Mouse (Mus musculus) G1E (cell line): Measurements from ENCODE around the gene Ralgps1. TPM values are rescaled to one million over a fixed set of nuclear protein-coding genes. Genes with fewer than 3 reads are reported as not detected.

Experiments
- ATAC-seq: 2 replicates; pipeline ENCODE4 v1.8.0; 2016; ENCODE audit warnings: mild to moderate bottlenecking; ENCODE audit not compliant: insufficient number of reproducible peaks, poor library complexity, low FRiP score, severe bottlenecking; ENCODE audit errors: extremely low read depth
- DNase-seq: peaks from one replicate; pipeline ENCODE4 v3.0.0; 2012; ENCODE audit warnings: low spot score
- H3K27me3 ChIP-seq: 2 replicates; pipeline ENCODE4 v1.6.1; 2012; ENCODE audit warnings: mild to moderate bottlenecking, low read length, inconsistent platforms; ENCODE audit not compliant: insufficient read depth
- H3K36me3 ChIP-seq: replicated peaks from 2 replicates; pipeline ENCODE3; 2012; ENCODE audit warnings: mild to moderate bottlenecking, inconsistent platforms
- H3K4me1 ChIP-seq: 2 replicates; pipeline ENCODE4 v1.6.1; 2012; ENCODE audit warnings: low read depth, low read length, inconsistent platforms, mixed read lengths; ENCODE audit not compliant: insufficient read depth
- H3K4me3 ChIP-seq: 2 replicates; pipeline ENCODE4 v1.5.1; 2012; ENCODE audit warnings: low read depth, mild to moderate bottlenecking, inconsistent platforms, low read length, moderate library complexity, mixed read lengths
- H3K9me3 ChIP-seq: replicated peaks from 2 replicates; pipeline ENCODE4 v1.6.1; 2012; ENCODE audit warnings: inconsistent platforms
- CTCF ChIP-seq: IDR thresholded peaks from 2 replicates; pipeline ENCODE4 v1.5.1; 2012; ENCODE audit warnings: low read depth, low read length, inconsistent platforms, mixed read lengths
- GATA1 ChIP-seq: IDR thresholded peaks from 2 replicates; pipeline ENCODE4 v1.6.1; 2012; ENCODE audit warnings: borderline replicate concordance, low read length, inconsistent platforms, mixed read lengths
- GATA2 ChIP-seq: IDR thresholded peaks from 2 replicates; pipeline ENCODE4 v1.6.1; 2012; ENCODE audit warnings: low read depth, low read length, inconsistent platforms, borderline replicate concordance
- POLR2AphosphoS5 ChIP-seq: IDR thresholded peaks from 2 replicates; pipeline ENCODE4 v1.6.1; 2012; ENCODE audit warnings: low read depth, low read length, inconsistent platforms; ENCODE audit not compliant: insufficient replicate concordance
- TAL1 ChIP-seq: conservative IDR thresholded peaks from 2 replicates; pipeline ENCODE4 v1.6.1; 2012; ENCODE audit warnings: low read depth, low read length, inconsistent platforms, mixed read lengths
- polyA plus RNA-seq: library from polyadenylated mRNA; stranded (reverse); fragments of >175 nt; gene quantifications from 2 replicates; pipeline ENCODE4 v1.2.3, GENCODE M21; 2012
- total RNA-seq, 2 experiments: library from RNA; stranded (forward) in 1 of 2; stranded (reverse) in 1 of 2; fragments of 200-1000 nt in 1 of 2; fragments of >200 nt in 1 of 2; fragmentation: Nextera tagmentation in 1 of 2; gene quantifications; 2 replicates each; pipeline ENCODE4 v1.2.3; 2014 to 2017

Gene Ralgps1
- total and polyA plus RNA-seq, 3 experiments, result 1.8 to 6.4 (median 3.4) TPM

DNA sequence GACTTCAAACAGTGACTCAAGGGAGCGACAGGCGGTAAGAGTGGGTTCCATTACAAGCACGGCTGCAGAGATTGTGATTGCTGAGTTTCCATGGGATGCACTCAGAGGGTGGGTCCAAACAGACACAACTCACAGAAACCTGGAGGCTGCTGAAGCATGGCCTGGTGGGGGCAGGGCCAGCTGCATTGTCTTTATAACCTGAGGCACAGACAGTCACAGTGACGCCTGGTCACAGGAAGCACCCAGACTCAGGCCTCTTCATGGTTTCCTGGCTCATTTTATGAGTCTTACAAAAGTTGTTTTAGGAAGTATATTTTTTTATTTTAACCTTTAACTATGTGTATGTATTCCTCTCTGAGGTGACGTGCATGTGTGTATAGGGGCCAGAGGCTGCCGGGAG is 201.8 kb downstream of the Ralgps1 start:
- no peak for ATAC-seq
- Histone ChIP-seq H3K4me3 (no peak overlapping the region), H3K27me3 (no peaks in the 10 kb centered on the region; the same call in 1 of the 2 replicates), H3K4me1 (no peaks in the 10 kb centered on the region), H3K36me3 (peaks cover 17% of the 10 kb centered on the region), H3K9me3 (no peaks in the 10 kb centered on the region)
- TF ChIP-seq TAL1 (no peak), POLR2AphosphoS5 (no peak), CTCF (no peak), GATA1 (no peak)
- DNase-seq, result no peak

DNA sequence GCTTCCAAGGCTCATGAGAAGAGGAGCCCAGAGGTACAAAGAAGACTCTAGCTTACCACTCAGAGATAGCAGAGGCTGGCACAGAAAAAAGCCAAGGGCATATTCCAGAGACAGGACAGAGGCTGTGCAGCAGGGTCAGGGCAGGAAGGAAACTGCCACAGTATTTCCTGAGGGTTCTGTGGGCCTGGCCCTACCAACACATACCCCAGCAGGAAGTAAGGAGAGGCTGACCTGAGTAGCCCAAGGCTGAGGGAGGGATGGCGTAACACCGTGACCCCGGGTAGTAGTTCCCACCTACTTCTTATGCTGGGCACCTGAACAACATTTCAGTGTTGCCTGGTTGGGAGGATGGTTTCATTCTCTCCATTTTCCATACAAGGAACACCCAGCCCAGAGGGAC is 204.2 kb downstream of the Ralgps1 start:
- Histone ChIP-seq H3K4me1 (no peaks in the 10 kb centered on the region), H3K36me3 (peaks cover 4% of the 10 kb centered on the region), H3K9me3 (no peaks in the 10 kb centered on the region), H3K4me3 (no peak overlapping the region), H3K27me3 (no peaks in the 10 kb centered on the region; the same call in none of the 2 replicates)
- ATAC-seq, result no peak
- DNase-seq, result no peak
- TF ChIP-seq CTCF (no peak), GATA2 (no peak)

DNA sequence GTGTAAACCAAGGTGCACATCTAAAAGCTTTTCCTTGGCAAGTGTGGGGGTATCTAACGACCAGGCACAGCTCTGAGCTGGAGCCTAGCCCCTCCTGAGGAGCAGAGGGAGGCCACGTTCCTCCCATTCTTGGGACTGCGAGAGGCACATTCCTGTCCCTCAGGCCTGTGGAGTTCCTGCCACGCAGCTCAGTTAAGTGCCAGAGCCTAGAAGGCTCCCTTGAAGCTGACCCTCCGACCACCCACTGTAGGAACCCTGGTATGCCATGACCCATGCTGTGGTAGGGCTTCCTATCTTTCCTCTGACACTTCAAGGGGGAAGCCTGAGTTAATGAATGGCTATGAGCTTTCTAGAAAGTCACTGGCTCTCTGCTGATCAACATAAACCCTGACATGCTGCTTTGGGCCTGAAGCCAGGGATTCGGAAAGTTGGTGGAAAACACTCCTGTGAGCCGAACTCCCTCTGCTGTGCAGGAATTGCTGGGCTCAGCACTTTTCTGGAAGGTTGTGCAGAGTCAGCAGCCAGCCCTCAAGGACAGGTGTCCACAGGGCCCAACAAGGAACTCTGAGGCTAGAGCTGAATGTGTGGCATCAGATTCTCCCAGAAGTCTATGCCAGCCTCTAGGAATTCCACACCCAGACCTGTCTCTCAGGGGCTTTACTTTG is 205.4 kb downstream of the Ralgps1 start:
- no peak for ATAC-seq
- DNase-seq, result no peak
- Histone ChIP-seq H3K4me1 (no peaks in the 10 kb centered on the region), H3K36me3 (peaks cover 2% of the 10 kb centered on the region), H3K4me3 (no peak overlapping the region), H3K9me3 (no peaks in the 10 kb centered on the region), H3K27me3 (no peaks in the 10 kb centered on the region; the same call in none of the 2 replicates)
- no peak for TF ChIP-seq POLR2AphosphoS5
- no peak for TF ChIP-seq CTCF
- no peak for TF ChIP-seq GATA2
- TF ChIP-seq GATA1, result no peak
- TF ChIP-seq TAL1, result no peak

DNA sequence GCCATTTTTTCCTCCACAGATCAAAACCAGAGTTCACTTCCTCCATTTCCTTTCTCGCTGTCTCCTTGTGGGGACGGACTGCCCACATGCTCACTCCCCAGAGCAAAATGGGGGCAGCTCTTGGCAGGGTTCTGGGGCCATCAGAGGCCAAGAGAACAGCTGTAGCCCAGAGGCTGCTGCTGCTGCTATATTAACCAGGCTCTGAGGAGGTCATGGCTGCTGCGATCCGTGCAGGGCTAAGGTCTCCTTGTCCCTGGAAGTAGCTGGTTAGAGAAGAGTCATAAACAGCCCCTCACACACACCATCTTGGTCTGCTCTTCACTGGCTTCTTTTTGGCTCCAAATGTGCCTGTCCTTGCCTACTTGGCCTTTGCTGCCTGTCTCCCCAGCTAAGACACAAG is 206.1 kb downstream of the Ralgps1 start:
- DNase-seq (no peak), ATAC-seq (no peak)
- Histone ChIP-seq H3K4me3 (no peak overlapping the region), H3K4me1 (no peaks in the 10 kb centered on the region), H3K27me3 (peaks cover 2% of the 10 kb centered on the region), H3K9me3 (no peaks in the 10 kb centered on the region), H3K36me3 (peaks cover 2% of the 10 kb centered on the region)
- TF ChIP-seq GATA2 (no peak), POLR2AphosphoS5 (no peak), GATA1 (no peak), CTCF (no peak), TAL1 (no peak)

DNA sequence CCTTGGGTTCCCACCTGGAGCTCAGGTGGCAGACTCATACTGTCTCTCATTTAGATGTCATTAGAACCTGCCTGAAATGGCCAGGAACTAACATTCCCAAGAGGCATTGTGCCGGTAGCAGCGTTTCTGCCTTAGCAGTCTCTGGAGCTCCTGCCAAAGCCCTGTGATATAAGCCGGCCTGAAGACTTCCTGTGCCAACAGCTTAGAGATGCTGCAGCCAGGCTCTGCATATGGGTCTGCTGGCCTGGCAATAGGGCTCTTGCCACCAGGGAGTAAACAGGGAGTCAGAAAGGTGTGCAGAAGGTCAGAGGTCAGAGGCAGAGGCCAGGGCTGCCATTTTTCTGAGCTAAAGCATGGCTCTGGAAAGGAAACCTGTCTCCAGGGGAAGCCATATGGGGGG is 206.6 kb downstream of the Ralgps1 start:
- TF ChIP-seq GATA2 (no peak), GATA1 (no peak), CTCF (no peak), TAL1 (no peak), POLR2AphosphoS5 (no peak)
- ATAC-seq (no peak), DNase-seq (no peak)
- Histone ChIP-seq H3K36me3 (peaks cover 2% of the 10 kb centered on the region), H3K27me3 (peaks cover 2% of the 10 kb centered on the region), H3K4me1 (no peaks in the 10 kb centered on the region), H3K4me3 (no peak overlapping the region), H3K9me3 (no peaks in the 10 kb centered on the region)

DNA sequence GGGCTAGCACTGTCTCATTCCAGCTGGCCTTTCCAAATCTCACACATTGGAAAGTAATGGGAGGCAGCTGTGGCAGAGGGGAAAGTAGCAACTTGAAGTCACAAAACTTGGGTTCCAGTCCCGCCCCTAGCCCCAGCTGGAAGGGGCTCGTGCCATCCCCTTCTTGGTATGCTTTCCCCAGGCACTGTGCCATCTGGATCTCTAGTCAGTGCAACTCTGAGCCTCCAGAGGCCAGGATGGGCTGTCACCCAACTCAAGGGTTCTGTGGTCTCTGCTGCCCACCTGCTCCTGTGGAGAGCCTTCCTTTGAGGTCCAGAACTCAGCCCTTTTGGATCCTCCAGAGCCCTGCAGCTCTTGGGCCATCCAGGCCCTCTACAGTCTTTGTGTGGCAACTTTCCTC is 209.2 kb downstream of the Ralgps1 start:
- TF ChIP-seq GATA1, result no peak
- no peak for TF ChIP-seq CTCF
- TF ChIP-seq TAL1, result no peak
- no peak for TF ChIP-seq GATA2
- TF ChIP-seq POLR2AphosphoS5, result no peak
- no peak overlapping the region for H3K4me3 ChIP-seq
- H3K4me1 ChIP-seq, result no peaks in the 10 kb centered on the region
- no peaks in the 10 kb centered on the region for H3K9me3 ChIP-seq
- DNase-seq (no peak), ATAC-seq (no peak)
- H3K36me3 ChIP-seq, result no peaks in the 10 kb centered on the region
- peaks cover 2% of the 10 kb centered on the region for H3K27me3 ChIP-seq

DNA sequence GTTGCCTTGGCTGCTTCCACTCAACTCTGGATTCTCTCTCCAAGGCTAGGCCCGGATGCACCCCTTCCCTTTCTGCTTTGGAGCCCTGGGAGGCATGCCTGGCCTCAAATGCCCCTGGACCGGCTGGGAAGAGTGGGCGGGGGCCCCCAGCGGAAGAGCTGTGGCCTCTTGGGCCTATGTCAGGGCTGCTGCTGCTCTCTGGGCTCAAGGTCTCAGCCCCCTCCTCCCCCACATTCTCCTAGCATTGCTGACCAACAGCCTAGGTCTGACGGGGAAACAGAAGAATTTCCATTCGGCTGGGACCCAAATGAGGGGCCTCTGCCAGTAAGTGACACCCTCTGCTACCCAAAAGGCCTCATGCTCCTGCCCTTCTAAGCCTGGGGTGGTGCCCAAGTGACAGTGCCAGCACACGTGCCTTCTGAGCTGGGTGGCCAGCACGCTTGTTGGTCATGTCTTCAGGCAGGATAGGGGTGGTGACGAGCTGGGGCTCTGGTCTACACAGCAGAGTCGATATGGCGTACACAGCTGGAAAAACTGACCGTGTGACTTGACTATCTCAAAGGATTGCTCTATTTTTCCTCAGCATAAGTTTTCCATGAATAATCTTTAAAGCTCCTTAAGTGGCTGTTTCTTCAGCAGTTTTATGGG is 210.8 kb downstream of the Ralgps1 start:
- Histone ChIP-seq H3K4me1 (no peaks in the 10 kb centered on the region), H3K27me3 (peaks cover 3% of the 10 kb centered on the region), H3K9me3 (no peaks in the 10 kb centered on the region), H3K4me3 (no peak overlapping the region), H3K36me3 (no peaks in the 10 kb centered on the region)
- DNase-seq (no peak), ATAC-seq (no peak)
- TF ChIP-seq GATA2, result no peak
- no peak for TF ChIP-seq GATA1
- no peak for TF ChIP-seq POLR2AphosphoS5
- no peak for TF ChIP-seq TAL1
